Mouse (Mus musculus) brain, embryonic 14.5 days (tissue): Measurements from ENCODE around the gene Tbc1d14.

Source experiments
- CTCF ChIP-seq: fragments of 200-500 bp; IDR thresholded peaks from 2 replicates; pipeline ENCODE4 v1.5.1; 2012; ENCODE audit warnings: inconsistent platforms, mild to moderate bottlenecking, moderate library complexity, borderline replicate concordance; ENCODE audit not compliant: insufficient read depth, insufficient read length; ENCODE audit errors: extremely low read depth
- POLR2A ChIP-seq: fragments of 200-500 bp; IDR thresholded peaks from 2 replicates; pipeline ENCODE4 v1.6.1; 2012; ENCODE audit warnings: mild to moderate bottlenecking, inconsistent platforms, borderline replicate concordance; ENCODE audit not compliant: poor library complexity, insufficient read depth, insufficient read length, severe bottlenecking; ENCODE audit errors: extremely low read depth

- TF ChIP-seq CTCF: no peak
- no peak for TF ChIP-seq POLR2A
Measured at GRCm38 (mm10) chr5:36494709-36495108, 98.4 kb downstream of the Tbc1d14 start.
